Mouse (Mus musculus) stomach, postnatal 0 days (tissue): ENCODE data around the gene Myo3b. TPM values are rescaled to one million over a fixed set of nuclear protein-coding genes. Genes with fewer than 3 reads are reported as not detected.
"Not testable (repeated sequence)": the region's sequence is repeated elsewhere in the genome, so short reads cannot be mapped to it uniquely, and the experiment has no call there.

ENCODE experiments used
- ATAC-seq: fragments of 200-750 bp; cut with Nextera tagmentation; 2 replicates; pipeline ENCODE4 v1.8.0; 2017; ENCODE audit not compliant: low FRiP score, low TSS enrichment
- DNase-seq: peaks from one replicate; pipeline ENCODE4 v3.0.0-alpha.2; 2016; ENCODE audit warnings: low spot score
- H3K27ac ChIP-seq: fragments of 300-500 bp; sonication (generic); replicated peaks from 2 replicates; pipeline ENCODE4 v1.5.1; 2014; ENCODE audit warnings: mild to moderate bottlenecking, control low read depth
- H3K27me3 ChIP-seq: fragments of 300-500 bp; sonication (generic); 2 replicates; pipeline ENCODE4 v1.6.1; 2014; ENCODE audit warnings: low read length; ENCODE audit not compliant: control insufficient read depth, insufficient read depth
- H3K36me3 ChIP-seq: fragments of 300-500 bp; sonication (generic); 2 replicates; pipeline ENCODE4 v1.6.1; 2014; ENCODE audit warnings: low read length, mixed read lengths; ENCODE audit not compliant: control insufficient read depth, insufficient read depth
- H3K4me1 ChIP-seq: fragments of 300-500 bp; sonication (generic); replicated peaks from 2 replicates; pipeline ENCODE4 v1.6.1; 2014; ENCODE audit warnings: antibody characterized with exemption; ENCODE audit not compliant: control insufficient read depth, insufficient read depth
- H3K4me2 ChIP-seq: fragments of 300-500 bp; sonication (generic); replicated peaks from 2 replicates; pipeline ENCODE4 v1.6.1; 2014; ENCODE audit warnings: low read depth, mild to moderate bottlenecking, control low read depth, moderate library complexity
- H3K4me3 ChIP-seq: fragments of 300-500 bp; sonication (generic); 2 replicates; pipeline ENCODE4 v1.5.1; 2014; ENCODE audit warnings: low read depth, low read length, control low read depth
- H3K9ac ChIP-seq: fragments of 300-500 bp; sonication (generic); 2 replicates; pipeline ENCODE4 v1.6.1; 2014; ENCODE audit warnings: mild to moderate bottlenecking, low read length, control low read depth, mixed read lengths
- H3K9me3 ChIP-seq: fragments of 300-500 bp; sonication (generic); 2 replicates; pipeline ENCODE4 v1.6.1; 2016; ENCODE audit warnings: low read length; ENCODE audit not compliant: control insufficient read depth
- CTCF ChIP-seq: IDR thresholded peaks from 2 replicates; pipeline ENCODE4 v1.5.1; 2016; ENCODE audit warnings: antibody characterized with exemption, low read depth, mild to moderate bottlenecking, moderate library complexity
- EP300 ChIP-seq: optimal IDR thresholded peaks from 2 replicates; pipeline ENCODE3; 2016; ENCODE audit warnings: antibody characterized with exemption
- WGBS: fragments of 180-500 bp; shearing (Covaris S2); extraction: QIAGEN DNeasy Blood & Tissue Kit; methylation state at CpG from one replicate; pipeline ENCODE4 v1.1.7; 2014; 5-methylcytosine and 5-hydroxymethylcytosine counted together
- polyA plus RNA-seq: library from polyadenylated mRNA; unstranded; fragments of >200 nt; fragmentation: Nextera tagmentation; extraction: Ambion mirVana; gene quantifications from 2 replicates; pipeline ENCODE4 v1.2.1, GENCODE M21; 2015

Myo3b gene
- polyA plus RNA-seq, 1 experiment from 2014 or later: 0.21 TPM

GRCm38 (mm10) chr2:70226679-70227078 is 187.8 kb downstream of the Myo3b start:
- H3K4me1 ChIP-seq: no peaks in the 10 kb centered on the region
- H3K9me3 ChIP-seq: no peaks in the 10 kb centered on the region
- 11% methylated on average over 3 of the region's 3 CpGs for WGBS
- H3K27me3 ChIP-seq: no peaks in the 10 kb centered on the region
- no peak overlapping the region for H3K4me3 ChIP-seq
- DNase-seq (no peak), ATAC-seq (no peak)
- no peak overlapping the region for H3K9ac ChIP-seq
- no peak overlapping the region for H3K4me2 ChIP-seq
- H3K36me3 ChIP-seq: no peaks in the 10 kb centered on the region
- TF ChIP-seq CTCF (peak; percentile 82), EP300 (no peak)
- H3K27ac ChIP-seq: no peak overlapping the region

DNA sequence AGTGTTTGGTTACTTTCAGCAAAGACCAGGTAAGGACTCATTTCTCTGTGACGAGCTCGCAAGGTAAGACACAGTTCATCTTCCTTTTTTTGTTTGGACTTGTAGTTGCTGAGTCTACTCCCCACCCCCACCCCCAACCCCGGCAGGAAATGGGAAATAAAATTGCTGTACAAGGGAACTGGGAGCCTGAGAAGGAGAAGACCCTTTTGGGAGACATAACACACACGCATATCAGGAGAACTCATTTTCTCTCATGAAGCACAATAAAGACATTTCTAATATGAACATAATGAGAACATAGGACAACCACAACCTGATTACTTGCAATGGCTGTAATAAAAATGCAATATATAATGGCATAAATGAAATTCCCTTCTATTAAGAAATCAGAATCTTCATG is 195.5 kb downstream of the Myo3b start:
- WGBS: 52% methylated on average over 3 of the region's 4 CpGs
- not testable (repeated sequence) for H3K27me3 ChIP-seq, ATAC-seq

GRCm38 (mm10) chr2:70245981-70246380 is 207.1 kb downstream of the Myo3b start:
- Histone ChIP-seq H3K4me1 (no peaks in the 10 kb centered on the region), H3K4me3 (no peak overlapping the region), H3K9ac (no peak overlapping the region), H3K9me3 (no peaks in the 10 kb centered on the region), H3K27me3 (no peaks in the 10 kb centered on the region), H3K27ac (no peak overlapping the region), H3K36me3 (no peaks in the 10 kb centered on the region), H3K4me2 (no peak overlapping the region)
- WGBS: 28% methylated on average over 4 of the region's 4 CpGs
- TF ChIP-seq CTCF (no peak), EP300 (no peak)
- DNase-seq (no peak), ATAC-seq (no peak)

More for the DNA sequence above, 195.5 kb downstream of the Myo3b start:
- not testable (repeated sequence) for H3K27ac ChIP-seq, H3K4me2 ChIP-seq, H3K9ac ChIP-seq, H3K9me3 ChIP-seq, DNase-seq, H3K4me3 ChIP-seq, H3K36me3 ChIP-seq, H3K4me1 ChIP-seq

GRCm38 (mm10) chr2:70248616-70249015 is 209.7 kb downstream of the Myo3b start:
- WGBS: 85% methylated on average over 7 of the region's 7 CpGs
- Histone ChIP-seq H3K4me2 (no peak overlapping the region), H3K27ac (no peak overlapping the region), H3K4me1 (no peaks in the 10 kb centered on the region), H3K36me3 (no peaks in the 10 kb centered on the region), H3K27me3 (no peaks in the 10 kb centered on the region), H3K4me3 (no peak overlapping the region), H3K9ac (no peak overlapping the region), H3K9me3 (no peaks in the 10 kb centered on the region)
- DNase-seq: no peak
- TF ChIP-seq EP300: no peak
- no peak for TF ChIP-seq CTCF
- no peak for ATAC-seq

- no peak overlapping the region for H3K4me3 ChIP-seq
- no peak overlapping the region for H3K27ac ChIP-seq
- DNase-seq (no peak), ATAC-seq (no peak)
- TF ChIP-seq EP300 (no peak), CTCF (peak; percentile 37)
- no peaks in the 10 kb centered on the region for H3K36me3 ChIP-seq
- H3K4me2 ChIP-seq: no peak overlapping the region
- no peaks in the 10 kb centered on the region for H3K27me3 ChIP-seq
- no peaks in the 10 kb centered on the region for H3K4me1 ChIP-seq
- 29% methylated on average over 4 of the region's 4 CpGs for WGBS
- no peak overlapping the region for H3K9ac ChIP-seq
- no peaks in the 10 kb centered on the region for H3K9me3 ChIP-seq
These were observed 210.9 kb downstream of the Myo3b start for GRCm38 (mm10) chr2:70249872-70250271.

DNA sequence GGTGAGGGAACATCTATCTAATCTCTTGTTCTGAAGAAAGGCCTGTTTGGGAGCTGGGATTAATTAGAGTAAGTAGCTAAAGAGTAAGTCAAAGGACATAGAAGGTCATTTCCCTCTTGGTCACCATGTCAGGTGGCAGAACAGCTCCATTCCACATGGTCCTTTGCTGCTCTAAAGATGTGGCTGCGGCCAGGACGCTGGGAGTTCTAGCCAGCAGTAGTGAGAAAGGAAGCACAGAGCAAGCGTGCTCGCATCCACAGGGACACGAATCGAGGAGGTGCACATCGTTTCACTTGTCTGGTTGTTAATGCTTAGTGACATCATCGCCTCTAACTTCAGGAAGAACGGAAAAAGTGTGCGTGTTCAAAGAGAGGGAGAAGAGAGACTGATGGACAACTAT is 212.3 kb downstream of the Myo3b start:
- DNase-seq (no peak), ATAC-seq (no peak)
- Histone ChIP-seq H3K27me3 (no peaks in the 10 kb centered on the region), H3K9ac (no peak overlapping the region), H3K4me3 (no peak overlapping the region), H3K9me3 (no peaks in the 10 kb centered on the region), H3K4me1 (no peaks in the 10 kb centered on the region), H3K4me2 (no peak overlapping the region), H3K27ac (no peak overlapping the region), H3K36me3 (no peaks in the 10 kb centered on the region)
- TF ChIP-seq CTCF (no peak), EP300 (no peak)
- WGBS: 89% methylated on average over 10 of the region's 10 CpGs
